In genomic region chr5:115009961-115010360, GRCm38 (mm10) we compare ENCODE assay signal across 11 mouse cellular contexts. TPM values are rescaled to one million over a fixed set of nuclear protein-coding genes. Genes with fewer than 3 reads are reported as not detected.
A peak's percentile ranks its signal among the peaks of the same experiment; 100 is the strongest.
DNase-seq lines count a peak whose midpoint lies in the region; ATAC-seq and TF ChIP-seq lines count a peak whose summit lies in the region.
"Had no signal": no experiment of that assay in that cellular context is flagged by ENCODE, and none has a peak within 500 bp of the region (broad histone marks: within the 10 kb centered on the region; RNA-seq: fewer than 3 reads in every experiment).

No protein-coding gene starts in this region.

- H3K79me2 ChIP-seq in MEL (ENCODE audit: control insufficient read depth, insufficient read depth, low read length, poor library complexity): peaks cover 35% of the 10 kb centered on the region

- no peak for TF ChIP-seq EP300 in MEL (IDR thresholded peaks at IDR 0.05; ENCODE audit: low read depth in 1 of 2, low read length in 2 of 2)
- no peak for TF ChIP-seq EP300 in liver, postnatal 0 days (IDR thresholded peaks at IDR 0.05; ENCODE audit: low read depth)

- no peak for TF ChIP-seq RAD21 in MEL (IDR thresholded peaks at IDR 0.05; ENCODE audit: low read depth, low read length)

- no peaks in the 10 kb centered on the region for H3K9me3 ChIP-seq in heart, embryonic 15.5 days (replicated peaks)
- H3K9me3 ChIP-seq in MEL (replicated peaks; ENCODE audit: insufficient read depth, low read length): no peaks in the 10 kb centered on the region
- H3K9me3 ChIP-seq in forebrain, embryonic 15.5 days: no peaks in the 10 kb centered on the region
- H3K9me3 ChIP-seq in liver, postnatal 0 days (ENCODE audit: low read length): no peaks in the 10 kb centered on the region

- DNase-seq in heart, postnatal 4 days: no peak
- DNase-seq in MEL (ENCODE audit: low read depth, low spot score): peak; percentile 53
- DNase-seq in liver, postnatal 0 days: no peak
- no peak for DNase-seq in retina, postnatal 1 day
- DNase-seq in layer of hippocampus, postnatal 25 days (ENCODE audit: extremely low spot score in 1 of 2, low spot score in 1 of 2): no peak
- no peak for DNase-seq in right cerebral cortex, adult 2 months (ENCODE audit: low spot score in 2 of 2)
- DNase-seq: kidney, adult 2 months had no signal

- peak overlapping the region; percentile 89; the same call in 1 of the 2 replicates for H3K4me2 ChIP-seq in heart, embryonic 15.5 days
- peak overlapping the region; percentile 64; the same call in 1 of the 2 replicates for H3K4me2 ChIP-seq in forebrain, embryonic 15.5 days (replicated peaks)
- H3K4me2 ChIP-seq in liver, postnatal 0 days (ENCODE audit: low read depth, low read length): peak overlapping the region; percentile 98; the same call in 1 of the 2 replicates

- no peak overlapping the region for H3K4me3 ChIP-seq in heart, embryonic 15.5 days
- H3K4me3 ChIP-seq in MEL (ENCODE audit: control insufficient read depth in 1 of 2, insufficient read depth in 1 of 2, low read depth in 2 of 2, low read length in 2 of 2): peak overlapping the region; percentile 59 to 60; a peak in 2 of 4 replicates
- peak overlapping the region; percentile 73; the same call in 1 of the 2 replicates for H3K4me3 ChIP-seq in forebrain, embryonic 15.5 days
- H3K4me3 ChIP-seq in liver, postnatal 0 days (ENCODE audit: low read depth, low read length): no peak overlapping the region

- no peak overlapping the region for H3K27ac ChIP-seq in heart, embryonic 15.5 days
- H3K27ac ChIP-seq in MEL (ENCODE audit: control insufficient read depth, low read depth, low read length): peak overlapping the region; percentile 69
- H3K27ac ChIP-seq in forebrain, embryonic 15.5 days (replicated peaks): 0 out of 2 replicates have a peak overlapping the region, but pooled peaks have one; percentile 88
- 0 out of 2 replicates have a peak overlapping the region, but pooled peaks have one; percentile 96 for H3K27ac ChIP-seq in liver, postnatal 0 days (ENCODE audit: low read depth)

- H3K36me3 ChIP-seq in heart, embryonic 15.5 days: no peaks in the 10 kb centered on the region
- H3K36me3 ChIP-seq in MEL (ENCODE audit: control insufficient read depth in 1 of 2, insufficient read depth in 2 of 2, low read length in 2 of 2): peaks cover 0 to 36% of the 10 kb centered on the region in 2 experiments; a peak in 2 of 4 replicates
- H3K36me3 ChIP-seq in forebrain, embryonic 15.5 days: no peaks in the 10 kb centered on the region
- H3K36me3 ChIP-seq in liver, postnatal 0 days (replicated peaks; ENCODE audit: insufficient read depth, low read length): no peaks in the 10 kb centered on the region

- no peak for TF ChIP-seq POLR2A in MEL (IDR thresholded peaks at IDR 0.05; ENCODE audit: control insufficient read depth in 1 of 2, insufficient read depth in 1 of 2, low read depth in 1 of 2, low read length in 2 of 2, poor library complexity in 1 of 2)

- no peak for ATAC-seq in heart, embryonic 15.5 days (replicated peaks; ENCODE audit: insufficient number of reproducible peaks, insufficient read depth, low FRiP score, low read depth)
- no peak for ATAC-seq in forebrain, embryonic 15.5 days (replicated peaks)
- no peak for ATAC-seq in liver, postnatal 0 days

- H3K4me1 ChIP-seq in heart, embryonic 15.5 days (replicated peaks): peaks cover 32% of the 10 kb centered on the region
- peaks cover 16 to 35% of the 10 kb centered on the region in 2 experiments for H3K4me1 ChIP-seq in MEL (ENCODE audit: control insufficient read depth in 1 of 2, insufficient read depth in 2 of 2, low read length in 2 of 2)
- H3K4me1 ChIP-seq in forebrain, embryonic 15.5 days: peaks cover 32% of the 10 kb centered on the region
- H3K4me1 ChIP-seq in liver, postnatal 0 days (ENCODE audit: insufficient read depth): peaks cover 42% of the 10 kb centered on the region

- TF ChIP-seq CTCF in MEL (IDR thresholded peaks at IDR 0.05 in 2 of 3, conservative IDR thresholded peaks at IDR 0.05 in 1 of 3; ENCODE audit: control insufficient read depth in 1 of 3, insufficient read depth in 1 of 3, low read depth in 2 of 3, low read length in 3 of 3, poor library complexity in 1 of 3, severe bottlenecking in 1 of 3): no peak
- TF ChIP-seq CTCF in liver, postnatal 0 days (IDR thresholded peaks at IDR 0.05; ENCODE audit: low read depth): no peak

- no peak overlapping the region for H3K9ac ChIP-seq in heart, embryonic 15.5 days
- H3K9ac ChIP-seq in MEL (ENCODE audit: control insufficient read depth, low read depth, low read length, poor library complexity, severe bottlenecking): peak overlapping the region; percentile 83
- peak overlapping the region; percentile 88 for H3K9ac ChIP-seq in forebrain, embryonic 15.5 days (replicated peaks)
- H3K9ac ChIP-seq in liver, postnatal 0 days (replicated peaks): no peak overlapping the region

- 41% methylated on average over 3 of the region's 3 CpGs for WGBS in heart, embryonic 15.5 days
- 64% methylated on average over 3 of the region's 3 CpGs for WGBS in forebrain, embryonic 15.5 days
- WGBS in liver, postnatal 0 days (ENCODE audit: insufficient replicate concordance): 26% methylated on average over 3 of the region's 3 CpGs

- H3K27me3 ChIP-seq in heart, embryonic 15.5 days: no peaks in the 10 kb centered on the region
- H3K27me3 ChIP-seq in MEL (ENCODE audit: control insufficient read depth in 1 of 2, insufficient read depth in 2 of 2, low read length in 2 of 2): no peaks in the 10 kb centered on the region
- no peaks in the 10 kb centered on the region for H3K27me3 ChIP-seq in forebrain, embryonic 15.5 days
- no peaks in the 10 kb centered on the region for H3K27me3 ChIP-seq in liver, postnatal 0 days (ENCODE audit: insufficient read depth, low read length)
- H3K27me3 ChIP-seq: Patski had no signal

TF ChIP-seq in MEL, 35 proteins besides CTCF, POLR2A, EP300 and RAD21:
- TF ChIP-seq MAZ (IDR thresholded peaks at IDR 0.05; ENCODE audit: low read depth, low read length) (no peak), MXI1 (IDR thresholded peaks at IDR 0.05; ENCODE audit: low read depth, low read length) (peak; percentile 57; the same call in 1 of the 2 replicates), GATA1 (IDR thresholded peaks at IDR 0.05; ENCODE audit: low read depth, low read length) (no peak), USF1 (IDR thresholded peaks at IDR 0.05; ENCODE audit: low read depth, low read length) (peak; percentile 64), POLR2AphosphoS5 (IDR thresholded peaks at IDR 0.05; ENCODE audit: borderline replicate concordance, low read depth, low read length) (no peak), MYC (IDR thresholded peaks at IDR 0.05; ENCODE audit: low read depth, low read length) (peak; percentile 70), SIN3A (IDR thresholded peaks at IDR 0.05; ENCODE audit: low read length) (peak; percentile 38), MAX (IDR thresholded peaks at IDR 0.05; ENCODE audit: low read length) (peak; percentile 77)

RNA-seq across cellular contexts. Expression of gene Sppl3, which starts 1.0 kb away (rescaled TPM):
- polyA plus RNA-seq in heart, embryonic 15.5 days (2015; fragmentation: Nextera tagmentation; extraction: Ambion mirVana): 17.8 and 22.4 TPM in 2 replicates
- total RNA-seq in heart, postnatal 4 days (2021): 10 to 100 TPM; 52.1 to 53.3 TPM
- total RNA-seq in MEL (2012; rRNA removed): 25.8 and 29.5 TPM in 2 replicates
- polyA plus RNA-seq in MEL (2012; ENCODE audit: insufficient read depth in 1 of 2, insufficient read length in 2 of 2, low read depth in 1 of 2, low replicate concordance in 2 of 2, missing spikeins in 1 of 2): 10 to 100 TPM in 1 of 2 experiments, not detected in 1; 50.9 TPM
- 19.2 and 31.7 TPM in 2 replicates for polyA plus RNA-seq in forebrain, embryonic 15.5 days (2015; fragmentation: Nextera tagmentation; extraction: Ambion mirVana)
- 9.2 and 11.5 TPM in 2 replicates for polyA plus RNA-seq in liver, postnatal 0 days (2015; fragmentation: Nextera tagmentation; extraction: Ambion mirVana)
- total RNA-seq in layer of hippocampus, postnatal 25 days (2021): 10 to 100 TPM; 84.7 to 85.9 TPM

RNA-seq across cellular contexts. Expression of gene Hnf1a, which starts 39.1 kb away (rescaled TPM):
- polyA plus RNA-seq in heart, embryonic 15.5 days (2015; fragmentation: Nextera tagmentation; extraction: Ambion mirVana): 0.15 and 0.39 TPM in 2 replicates
- not detected for total RNA-seq in heart, postnatal 4 days (2021)
- 0.08 TPM in 1 of 2 replicates, not detected in the other for total RNA-seq in MEL (2012; rRNA removed)
- under 1 TPM in 1 of 2 experiments, not detected in 1; 0.28 TPM for polyA plus RNA-seq in MEL (2012; ENCODE audit: insufficient read depth in 1 of 2, insufficient read length in 2 of 2, low read depth in 1 of 2, low replicate concordance in 2 of 2, missing spikeins in 1 of 2)
- not detected in 2 replicates for polyA plus RNA-seq in forebrain, embryonic 15.5 days (2015; fragmentation: Nextera tagmentation; extraction: Ambion mirVana)
- 5.6 and 7.0 TPM in 2 replicates for polyA plus RNA-seq in liver, postnatal 0 days (2015; fragmentation: Nextera tagmentation; extraction: Ambion mirVana)
- not detected for total RNA-seq in layer of hippocampus, postnatal 25 days (2021)
- total RNA-seq: common myeloid progenitor, adult 5-6 weeks had no signal

Comparison
In these comparisons a context has a peak if more than half of its experiments do, and no peak if none do; other contexts are left out.
1. H3K4me3 ChIP-seq: peak in MEL (2 of 2) and forebrain, embryonic 15.5 days (single experiment); none in heart, embryonic 15.5 days (single experiment) and liver, postnatal 0 days (single experiment).
2. H3K9ac ChIP-seq: peak in MEL (single experiment) and forebrain, embryonic 15.5 days (single experiment); none in heart, embryonic 15.5 days (single experiment) and liver, postnatal 0 days (single experiment).
3. Peak in every context shown above with its lines, with median percentiles within 50 percentile points of each other: H3K4me2 ChIP-seq.